Mouse (Mus musculus) heart, postnatal 0 days (tissue): Measurements from ENCODE around the gene Zfp652.

Source experiments
- CTCF ChIP-seq: IDR thresholded peaks from 2 replicates; pipeline ENCODE4 v1.5.1; 2016; ENCODE audit warnings: antibody characterized with exemption, control low read depth, low read depth
- EP300 ChIP-seq: IDR thresholded peaks from 2 replicates; pipeline ENCODE4 v1.6.1; 2016; ENCODE audit warnings: antibody characterized with exemption, low read depth

DNA sequence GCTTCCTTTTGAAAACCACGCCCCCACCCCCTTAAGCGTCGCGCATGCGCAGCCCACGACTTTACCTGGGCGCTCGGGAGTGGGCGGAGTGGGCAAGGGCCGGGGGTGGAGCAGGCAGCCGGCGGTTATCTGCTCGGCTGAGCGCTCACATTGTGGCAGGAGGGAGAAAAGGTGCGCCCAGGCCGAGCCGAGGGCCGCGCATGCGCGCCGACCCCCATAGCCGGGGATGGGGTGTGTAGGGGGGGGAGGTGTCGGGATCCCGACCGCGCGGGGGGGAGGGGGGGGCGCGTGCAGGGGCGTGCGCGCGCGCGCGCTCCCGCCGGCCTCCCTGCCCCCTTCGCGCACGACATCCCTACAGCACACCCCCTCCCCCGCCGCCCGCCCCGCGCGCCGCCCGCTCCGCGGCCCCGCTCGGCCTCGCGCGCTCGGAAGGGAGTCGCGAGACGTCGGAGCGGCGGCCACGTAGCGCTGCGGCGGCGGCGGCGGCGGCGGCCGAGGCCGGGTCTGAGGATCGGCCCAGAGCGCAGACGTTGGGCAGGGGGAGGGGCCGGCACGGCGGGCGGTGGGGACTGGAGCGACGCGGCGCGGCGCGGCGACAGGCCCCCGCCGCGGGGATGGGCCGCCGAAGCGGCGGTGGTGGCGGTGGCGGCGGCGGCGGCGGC is at the start of gene Zfp652:
- TF ChIP-seq CTCF (no peak; the same call in 1 of the 2 replicates), EP300 (no peak)
